Mouse (Mus musculus) limb, embryonic 14.5 days (tissue): ENCODE data around the gene Fam229b. TPM values are rescaled to one million over a fixed set of nuclear protein-coding genes. Genes with fewer than 3 reads are reported as not detected.

Source experiments
- ATAC-seq: fragments of 200-750 bp; cut with Nextera tagmentation; 2 replicates; pipeline ENCODE4 v1.8.0; 2017; ENCODE audit warnings: low read depth, moderate number of reproducible peaks, moderate TSS enrichment; ENCODE audit not compliant: low FRiP score
- DNase-seq: peaks from one replicate; pipeline ENCODE4 v3.0.0-alpha.2; 2015; ENCODE audit warnings: low spot score
- H3K27ac ChIP-seq: fragments of 300-500 bp; sonication (generic); replicated peaks from 2 replicates; pipeline ENCODE4 v1.5.1; 2014; ENCODE audit warnings: low read depth, mild to moderate bottlenecking, low read length, moderate library complexity, mixed read lengths
- H3K27me3 ChIP-seq: fragments of 300-500 bp; sonication (generic); 2 replicates; pipeline ENCODE4 v1.6.1; 2014; ENCODE audit warnings: low read length, mixed read lengths; ENCODE audit not compliant: control insufficient read depth, insufficient read depth
- H3K36me3 ChIP-seq: fragments of 300-500 bp; sonication (generic); 2 replicates; pipeline ENCODE4 v1.6.1; 2014; ENCODE audit warnings: mild to moderate bottlenecking, low read length, moderate library complexity, mixed read lengths; ENCODE audit not compliant: control insufficient read depth, insufficient read depth
- H3K4me1 ChIP-seq: fragments of 300-500 bp; sonication (generic); 2 replicates; pipeline ENCODE4 v1.6.1; 2014; ENCODE audit warnings: antibody characterized with exemption, low read length, mixed read lengths; ENCODE audit not compliant: control insufficient read depth, insufficient read depth
- H3K4me2 ChIP-seq: fragments of 300-500 bp; sonication (generic); replicated peaks from 2 replicates; pipeline ENCODE4 v1.6.1; 2014; ENCODE audit warnings: low read depth, mild to moderate bottlenecking, low read length, moderate library complexity; ENCODE audit not compliant: severe bottlenecking
- H3K4me3 ChIP-seq: fragments of 300-500 bp; sonication (generic); replicated peaks from 2 replicates; pipeline ENCODE4 v1.5.1; 2014; ENCODE audit warnings: low read length
- H3K9ac ChIP-seq: fragments of 300-500 bp; sonication (generic); 2 replicates; pipeline ENCODE4 v1.6.1; 2014; ENCODE audit warnings: mild to moderate bottlenecking, low read depth, low read length, moderate library complexity; ENCODE audit not compliant: severe bottlenecking
- H3K9me3 ChIP-seq: fragments of 300-500 bp; sonication (generic); 2 replicates; pipeline ENCODE4 v1.6.1; 2016; ENCODE audit warnings: low read length; ENCODE audit not compliant: control insufficient read depth
- POLR2A ChIP-seq: fragments of 200-500 bp; IDR thresholded peaks from 2 replicates; pipeline ENCODE4 v1.8.0; 2012; ENCODE audit warnings: inconsistent platforms, mild to moderate bottlenecking, moderate library complexity, borderline replicate concordance; ENCODE audit not compliant: insufficient read depth, insufficient read length; ENCODE audit errors: extremely low read depth
- WGBS: fragments of 180-500 bp; shearing (Covaris S2); extraction: QIAGEN DNeasy Blood & Tissue Kit; methylation state at CpG from one replicate; pipeline ENCODE4 v1.1.7; 2014; 5-methylcytosine and 5-hydroxymethylcytosine counted together
- polyA plus RNA-seq, 2 experiments: library from polyadenylated mRNA; depleted of rRNA in 1 of 2; stranded (reverse) in 1 of 2; unstranded in 1 of 2; fragments of >200 nt; fragmentation: Nextera tagmentation in 1 of 2; extraction: Ambion mirVana in 1 of 2; gene quantifications; 2 replicates each; pipeline versions ENCODE4 v1.2.1 to v1.2.3; 2012 to 2014

Gene Fam229b
- polyA plus RNA-seq, 2 experiments, result 7.6 to 10.9 TPM

DNA sequence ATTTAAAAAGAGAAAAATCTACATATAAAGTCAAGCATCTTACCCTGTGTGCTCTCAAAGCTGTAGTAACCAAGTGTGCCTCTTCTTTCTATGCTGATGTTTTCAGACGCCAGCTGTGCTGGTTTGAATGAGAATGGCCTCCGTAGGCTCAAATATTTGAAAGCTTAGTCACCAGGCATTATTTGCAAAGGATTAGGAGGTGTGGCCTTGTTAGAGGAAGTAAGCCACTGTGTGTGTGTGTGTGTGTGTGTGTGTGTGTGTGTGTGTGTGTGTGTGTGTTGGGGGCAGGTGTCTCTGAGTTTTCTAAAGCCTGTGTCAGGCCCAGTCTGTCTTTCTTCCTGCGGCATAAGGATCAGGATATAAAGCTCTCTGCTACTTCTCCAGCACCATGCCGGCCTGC lies 26.8 kb downstream of the Fam229b start:
- H3K4me3 ChIP-seq, result no peak overlapping the region
- 65% methylated on average over 4 of the region's 4 CpGs for WGBS
- no peak overlapping the region for H3K27ac ChIP-seq
- H3K9ac ChIP-seq, result no peak overlapping the region
- no peak; the same call in 1 of the 2 replicates for ATAC-seq
- H3K9me3 ChIP-seq, result no peaks in the 10 kb centered on the region
- peaks cover 69% of the 10 kb centered on the region for H3K36me3 ChIP-seq
- no peaks in the 10 kb centered on the region for H3K27me3 ChIP-seq
- no peak for TF ChIP-seq POLR2A
- H3K4me1 ChIP-seq, result no peaks in the 10 kb centered on the region
- DNase-seq, result no peak
- H3K4me2 ChIP-seq, result no peak overlapping the region

DNA sequence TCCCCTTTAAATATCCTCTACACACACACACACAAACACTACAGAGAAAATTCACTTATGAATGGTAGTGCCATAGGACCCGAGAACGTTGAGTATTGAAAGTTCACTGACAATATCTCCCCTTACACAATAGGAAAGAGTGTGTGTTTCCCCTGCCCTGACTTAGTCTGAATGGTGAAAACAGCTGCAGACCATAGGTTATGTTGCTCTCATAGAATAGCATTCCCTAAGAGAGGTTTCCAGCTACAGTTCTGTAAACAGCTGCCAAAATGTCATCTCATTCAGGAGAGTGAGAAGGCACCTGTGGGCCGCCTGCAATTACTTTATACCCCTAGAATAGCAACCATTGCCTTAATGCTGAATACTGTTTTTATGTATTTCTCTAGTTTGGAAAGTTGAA lies 27.3 kb downstream of the Fam229b start:
- H3K4me3 ChIP-seq, result no peak overlapping the region
- H3K27me3 ChIP-seq, result no peaks in the 10 kb centered on the region
- peak; percentile 53; the same call in 1 of the 2 replicates for ATAC-seq
- TF ChIP-seq POLR2A, result no peak
- H3K9me3 ChIP-seq, result no peaks in the 10 kb centered on the region
- peaks cover 70% of the 10 kb centered on the region for H3K36me3 ChIP-seq
- no peak for DNase-seq
- no peak overlapping the region for H3K27ac ChIP-seq
- no peak overlapping the region for H3K9ac ChIP-seq
- no peak overlapping the region for H3K4me2 ChIP-seq
- no peaks in the 10 kb centered on the region for H3K4me1 ChIP-seq
- WGBS, result 52% methylated on average over 3 of the region's 3 CpGs

DNA sequence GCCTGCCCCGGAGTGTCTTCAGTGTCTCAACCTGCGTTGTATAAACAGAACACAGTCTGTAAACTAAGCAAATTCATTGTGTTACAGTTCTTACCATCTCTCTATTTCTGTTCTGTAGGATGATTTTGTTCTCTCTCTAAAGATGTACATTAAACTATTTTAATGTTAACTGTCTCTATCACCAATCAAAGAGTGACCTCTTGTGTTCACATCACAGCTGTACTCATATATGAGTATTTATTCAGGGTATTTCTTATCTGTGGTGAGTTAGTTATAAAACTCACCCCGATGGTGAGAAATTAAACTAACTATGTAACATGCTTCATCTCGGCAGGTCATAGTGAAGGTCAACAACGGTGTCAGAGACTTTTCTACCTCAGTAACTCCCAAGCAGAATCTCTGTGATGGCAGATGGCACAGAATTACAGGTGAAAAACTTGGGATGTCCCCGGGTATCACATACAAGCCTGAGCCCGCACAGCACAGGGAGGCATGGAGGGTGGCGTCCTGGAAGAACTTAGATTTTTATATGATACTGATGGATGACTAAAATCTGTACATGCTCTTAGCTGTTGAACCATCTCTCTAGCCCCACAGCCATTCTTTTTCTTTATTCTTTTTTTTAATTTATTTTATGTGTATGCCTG lies 28.8 kb downstream of the Fam229b start:
- no peak for TF ChIP-seq POLR2A
- no peak overlapping the region for H3K9ac ChIP-seq
- no peaks in the 10 kb centered on the region for H3K9me3 ChIP-seq
- no peak overlapping the region for H3K27ac ChIP-seq
- H3K4me3 ChIP-seq, result no peak overlapping the region
- H3K4me1 ChIP-seq, result no peaks in the 10 kb centered on the region
- WGBS, result 88% methylated on average over 8 of the region's 8 CpGs
- peaks cover 59% of the 10 kb centered on the region for H3K36me3 ChIP-seq
- no peak overlapping the region for H3K4me2 ChIP-seq
- ATAC-seq (no peak), DNase-seq (no peak)
- H3K27me3 ChIP-seq, result no peaks in the 10 kb centered on the region

DNA sequence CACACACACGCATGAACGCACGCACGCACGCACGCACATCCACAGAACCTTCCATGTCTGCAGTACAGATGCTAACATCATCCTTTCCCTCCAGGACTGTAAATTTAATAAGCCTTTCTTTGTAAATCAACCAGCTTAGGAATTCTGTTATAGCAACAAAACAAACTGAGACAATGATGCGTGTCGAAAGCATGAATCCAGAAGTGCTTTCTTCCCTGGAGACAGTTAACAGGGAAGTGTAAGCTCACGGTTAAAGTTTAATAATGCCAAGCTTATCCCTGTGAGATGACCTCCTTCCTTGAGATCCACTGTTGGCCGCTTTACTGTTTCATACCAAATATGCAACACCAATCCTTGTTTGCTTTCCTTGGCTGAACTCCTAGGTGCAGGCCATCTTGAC lies 35.0 kb downstream of the Fam229b start:
- Histone ChIP-seq H3K4me1 (no peaks in the 10 kb centered on the region), H3K4me2 (no peak overlapping the region), H3K9ac (no peak overlapping the region), H3K36me3 (peaks cover 61% of the 10 kb centered on the region), H3K27ac (no peak overlapping the region), H3K27me3 (no peaks in the 10 kb centered on the region), H3K4me3 (no peak overlapping the region), H3K9me3 (no peaks in the 10 kb centered on the region; the same call in 1 of the 2 replicates)
- ATAC-seq (no peak), DNase-seq (no peak)
- 89% methylated on average over 10 of the region's 10 CpGs for WGBS
- TF ChIP-seq POLR2A, result no peak

DNA sequence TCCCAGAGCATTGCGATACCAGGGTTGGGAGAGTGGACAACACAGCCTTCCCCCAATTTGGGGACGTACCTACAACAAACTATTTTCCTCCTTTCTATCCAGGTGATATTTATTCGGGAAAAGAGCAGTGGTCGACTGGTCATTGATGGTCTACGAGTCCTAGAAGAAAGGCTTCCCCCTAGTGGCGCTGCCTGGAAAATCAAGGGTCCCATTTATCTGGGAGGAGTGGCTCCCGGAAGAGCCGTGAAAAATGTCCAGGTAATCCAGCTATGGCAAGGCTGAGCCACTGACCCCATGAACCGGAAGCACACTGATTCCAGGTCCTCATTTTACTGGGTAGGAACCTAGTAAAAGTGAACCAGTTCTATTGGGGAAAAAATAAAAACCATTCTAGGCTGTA lies 36.7 kb downstream of the Fam229b start:
- TF ChIP-seq POLR2A, result no peak
- DNase-seq (no peak), ATAC-seq (no peak)
- Histone ChIP-seq H3K4me3 (no peak overlapping the region), H3K4me2 (no peak overlapping the region), H3K27ac (no peak overlapping the region), H3K9me3 (no peaks in the 10 kb centered on the region; the same call in 1 of the 2 replicates), H3K4me1 (no peaks in the 10 kb centered on the region), H3K36me3 (peaks cover 54% of the 10 kb centered on the region), H3K27me3 (no peaks in the 10 kb centered on the region), H3K9ac (no peak overlapping the region)
- 86% methylated on average over 9 of the region's 9 CpGs for WGBS
